Mouse (Mus musculus) lung, adult 2 months (tissue): ENCODE measurements around the gene Insl6.

Experiments
- CTCF ChIP-seq: fragments of 200-500 bp; IDR thresholded peaks from 2 replicates; pipeline ENCODE4 v1.5.1; 2011; ENCODE audit warnings: mild to moderate bottlenecking, low read length, control low read depth; ENCODE audit not compliant: insufficient read depth
- POLR2A ChIP-seq: fragments of 200-500 bp; IDR thresholded peaks from 2 replicates; pipeline ENCODE4 v1.6.1; 2011; ENCODE audit warnings: low read depth, mild to moderate bottlenecking, control low read depth, low read length, borderline replicate concordance; ENCODE audit errors: extremely low read depth

GRCm38 (mm10) chr19:29312661-29313060, 12.5 kb downstream of the Insl6 start:
- no peak for TF ChIP-seq POLR2A
- TF ChIP-seq CTCF = no peak
